Mouse (Mus musculus) heart, embryonic 11.5 days (tissue): ENCODE measurements around the gene Cryz. TPM values are rescaled to one million over a fixed set of nuclear protein-coding genes. Genes with fewer than 3 reads are reported as not detected.

ENCODE experiments used
- ATAC-seq: fragments of 200-750 bp; cut with Nextera tagmentation; replicated peaks from 2 replicates; pipeline ENCODE4 v1.8.0; 2017; ENCODE audit warnings: moderate library complexity; ENCODE audit not compliant: insufficient number of reproducible peaks, low FRiP score, low TSS enrichment
- H3K27ac ChIP-seq: fragments of 300-500 bp; sonication (generic); 2 replicates; pipeline ENCODE4 v1.5.1; 2014; ENCODE audit warnings: mild to moderate bottlenecking, low read depth, low read length
- H3K27me3 ChIP-seq: fragments of 300-500 bp; sonication (generic); 2 replicates; pipeline ENCODE4 v1.6.1; 2014; ENCODE audit warnings: mild to moderate bottlenecking, low read length, mixed read lengths; ENCODE audit not compliant: control insufficient read depth, insufficient read depth
- H3K36me3 ChIP-seq: fragments of 300-500 bp; sonication (generic); 2 replicates; pipeline ENCODE4 v1.6.1; 2014; ENCODE audit warnings: mild to moderate bottlenecking, low read length, moderate library complexity, mixed read lengths; ENCODE audit not compliant: control insufficient read depth, insufficient read depth
- H3K4me1 ChIP-seq: fragments of 300-500 bp; sonication (generic); 2 replicates; pipeline ENCODE4 v1.6.1; 2014; ENCODE audit warnings: low read length; ENCODE audit not compliant: control insufficient read depth, insufficient read depth
- H3K4me2 ChIP-seq: fragments of 300-500 bp; sonication (generic); 2 replicates; pipeline ENCODE4 v1.6.1; 2014; ENCODE audit warnings: mild to moderate bottlenecking, moderate library complexity
- H3K4me3 ChIP-seq: fragments of 300-500 bp; sonication (generic); 2 replicates; pipeline ENCODE4 v1.5.1; 2014; ENCODE audit warnings: low read depth, low read length
- H3K9ac ChIP-seq: fragments of 300-500 bp; sonication (generic); 2 replicates; pipeline ENCODE4 v1.6.1; 2014; ENCODE audit warnings: mild to moderate bottlenecking, low read depth, low read length, moderate library complexity
- H3K9me3 ChIP-seq: fragments of 300-500 bp; sonication (generic); replicated peaks from 2 replicates; pipeline ENCODE4 v1.6.1; 2016; ENCODE audit warnings: low read length; ENCODE audit not compliant: control insufficient read depth
- WGBS: fragments of 180-500 bp; shearing (Covaris S2); extraction: QIAGEN DNeasy Blood & Tissue Kit; methylation state at CpG from one replicate; pipeline ENCODE4 v1.1.7; 2014; ENCODE audit not compliant: insufficient replicate concordance; 5-methylcytosine and 5-hydroxymethylcytosine counted together
- polyA plus RNA-seq: library from polyadenylated mRNA; unstranded; fragments of >200 nt; fragmentation: Nextera tagmentation; extraction: Ambion mirVana; gene quantifications from 2 replicates; pipeline ENCODE4 v1.2.1, GENCODE M21; 2014

Cryz gene
- polyA plus RNA-seq, 1 experiment from 2014 or later: 12.2 TPM

DNA sequence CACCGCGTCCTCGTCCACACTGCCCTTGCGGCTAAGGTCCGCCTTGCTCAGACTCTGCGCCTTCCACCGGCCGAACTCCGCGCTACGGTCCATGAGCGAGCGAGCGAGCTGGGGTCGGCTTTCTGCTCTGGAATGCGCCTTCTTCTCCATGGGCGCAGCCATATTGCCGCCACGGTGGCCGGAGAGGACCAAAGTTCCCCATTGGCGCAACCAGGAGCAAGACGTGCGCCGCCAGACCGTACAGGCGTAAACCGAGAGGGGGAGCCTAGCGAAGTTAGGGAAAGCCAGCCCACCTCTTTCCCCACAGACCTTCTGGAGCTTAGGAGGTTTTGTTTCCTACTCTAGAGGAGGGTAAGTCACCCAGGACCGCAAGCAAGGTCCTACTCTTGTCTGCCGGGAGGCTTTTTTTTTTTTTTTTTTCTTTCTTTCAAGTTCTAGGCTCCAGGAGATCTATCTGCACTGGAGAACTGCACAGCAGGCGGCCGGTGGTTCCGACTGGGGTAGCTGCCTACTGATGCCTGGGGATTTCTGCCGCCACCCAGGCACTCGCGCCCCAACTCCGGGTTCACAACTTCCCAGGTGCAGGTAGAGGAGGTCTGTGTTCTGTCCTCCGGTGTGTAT lies 533 bp downstream of the Cryz start, which contains the start of gene Tyw3:
Tyw3 (minus strand) TSS at position 171 of the 621 bp plus-strand sequence.
- ATAC-seq: peak; percentile 96
- Histone ChIP-seq H3K9ac (peak within 1 kb of the TSS; percentile 87), H3K4me1 (peaks cover 3% of the 10 kb centered on the region; the same call in 1 of the 2 replicates), H3K4me2 (peak within 1 kb of the TSS; percentile 78), H3K4me3 (peak within 1 kb of the TSS; percentile 74), H3K9me3 (no peaks in the 10 kb centered on the region), H3K36me3 (peaks cover 2% of the 10 kb centered on the region; the same call in 1 of the 2 replicates), H3K27me3 (no peaks in the 10 kb centered on the region), H3K27ac (peak within 1 kb of the TSS; percentile 93)
- under 1% methylated on average over 38 of the region's 38 CpGs for WGBS

DNA sequence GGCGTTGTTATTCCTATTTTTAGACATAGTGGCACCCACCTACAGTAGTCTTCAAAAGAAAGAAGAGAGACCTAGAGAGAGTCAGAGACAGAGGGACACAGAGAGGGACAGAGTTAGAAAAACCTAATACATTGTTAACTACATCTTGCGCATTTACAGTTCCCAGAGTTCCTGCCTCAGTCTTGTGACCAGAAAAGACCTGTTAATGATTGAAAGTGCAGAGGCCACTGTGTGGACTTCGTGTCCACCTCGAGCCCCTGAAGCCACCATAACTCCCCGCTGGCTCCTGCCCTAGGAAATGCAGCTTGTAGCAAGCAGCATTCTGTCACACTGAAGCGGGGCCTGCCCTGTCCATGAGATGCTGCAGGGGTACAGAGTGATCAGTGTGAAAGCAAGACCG lies 1.1 kb downstream of the Cryz start:
- Histone ChIP-seq H3K9me3 (no peaks in the 10 kb centered on the region), H3K4me1 (peaks cover 3% of the 10 kb centered on the region; the same call in 1 of the 2 replicates), H3K36me3 (no peaks in the 10 kb centered on the region), H3K27ac (peak overlapping the region; percentile 93; the same call in 1 of the 2 replicates), H3K9ac (peak overlapping the region; percentile 87), H3K27me3 (no peaks in the 10 kb centered on the region), H3K4me2 (peak overlapping the region; percentile 78), H3K4me3 (peak overlapping the region; percentile 74)
- ATAC-seq: 0 out of 2 replicates have a peak, but pooled peaks have one; percentile 8
- WGBS: 38% methylated on average over 7 of the region's 7 CpGs

DNA sequence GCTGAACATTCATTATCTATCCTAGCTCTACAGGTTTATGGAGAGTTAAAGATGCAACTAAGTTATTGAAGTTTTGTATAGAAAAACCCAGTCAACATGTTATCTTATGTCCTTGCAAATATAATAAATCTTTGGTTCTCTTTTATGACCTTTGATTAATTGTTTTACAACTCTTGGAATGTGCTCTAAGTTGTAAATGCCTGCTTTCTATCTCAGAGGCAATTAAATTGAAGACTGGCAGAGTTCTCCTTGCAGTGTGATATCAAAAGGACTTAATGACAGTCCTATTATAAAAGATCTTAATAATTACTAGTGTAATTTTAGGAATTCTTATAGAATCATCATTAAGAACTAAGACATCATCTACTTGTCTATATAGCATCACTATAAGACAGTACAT lies 5.6 kb downstream of the Cryz start:
- no peaks in the 10 kb centered on the region for H3K9me3 ChIP-seq
- peaks cover 3% of the 10 kb centered on the region; the same call in 1 of the 2 replicates for H3K36me3 ChIP-seq
- no peak overlapping the region for H3K4me2 ChIP-seq
- H3K27me3 ChIP-seq: no peaks in the 10 kb centered on the region
- 0 out of 2 replicates have a peak, but pooled peaks cover 3% of the 10 kb centered on the region for H3K4me1 ChIP-seq
- no peak for ATAC-seq
- no peak overlapping the region for H3K27ac ChIP-seq
- H3K4me3 ChIP-seq: no peak overlapping the region
- H3K9ac ChIP-seq: no peak overlapping the region

DNA sequence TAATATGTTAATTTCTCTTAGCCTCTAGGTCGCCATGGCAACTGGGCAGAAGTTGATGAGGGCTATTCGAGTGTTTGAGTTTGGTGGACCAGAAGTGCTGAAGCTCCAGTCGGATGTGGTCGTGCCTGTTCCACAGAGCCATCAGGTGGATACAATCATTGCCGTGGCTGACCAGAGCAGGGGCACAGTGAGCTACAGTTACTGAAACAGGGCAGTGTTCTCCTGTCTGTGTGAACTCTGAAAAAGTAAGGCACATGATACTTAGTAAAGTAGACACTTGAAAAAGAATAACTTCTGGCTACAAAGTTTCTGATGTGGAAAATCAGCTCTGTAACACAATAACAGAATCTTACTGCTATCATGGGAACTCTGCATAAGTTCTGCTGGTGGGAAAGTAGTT lies 8.4 kb downstream of the Cryz start:
- no peaks in the 10 kb centered on the region for H3K27me3 ChIP-seq
- ATAC-seq: no peak
- WGBS: 81% methylated on average over 5 of the region's 5 CpGs
- H3K9me3 ChIP-seq: no peaks in the 10 kb centered on the region
- peaks cover 3% of the 10 kb centered on the region; the same call in 1 of the 2 replicates for H3K36me3 ChIP-seq
- no peak overlapping the region for H3K9ac ChIP-seq
- H3K4me1 ChIP-seq: no peaks in the 10 kb centered on the region
- H3K27ac ChIP-seq: no peak overlapping the region
- H3K4me2 ChIP-seq: no peak overlapping the region
- no peak overlapping the region for H3K4me3 ChIP-seq

DNA sequence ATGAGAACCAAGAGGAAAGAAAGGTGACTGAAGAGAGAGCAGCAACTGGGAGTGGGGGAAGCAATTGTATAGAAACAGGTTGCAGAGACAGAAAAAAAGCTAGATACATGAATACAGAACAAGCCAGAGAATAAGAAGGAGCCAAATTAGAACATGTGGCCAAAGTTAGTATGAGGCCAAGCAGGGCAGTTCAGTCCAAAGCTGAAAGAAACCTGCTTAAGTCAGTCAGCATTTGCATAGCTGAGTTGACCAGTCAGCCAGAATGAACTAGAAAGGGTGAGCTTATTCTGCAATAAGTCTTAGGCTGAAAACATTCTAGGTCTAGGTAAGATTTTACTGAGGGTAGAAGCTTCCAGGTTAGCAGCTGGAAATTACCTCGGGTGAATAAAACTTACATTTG lies 11.4 kb downstream of the Cryz start:
- no peaks in the 10 kb centered on the region for H3K4me1 ChIP-seq
- H3K4me2 ChIP-seq: no peak overlapping the region
- ATAC-seq: no peak
- WGBS: 69% methylated on average over 1 of the region's 1 CpGs
- H3K27me3 ChIP-seq: no peaks in the 10 kb centered on the region
- no peak overlapping the region for H3K9ac ChIP-seq
- H3K9me3 ChIP-seq: no peaks in the 10 kb centered on the region
- H3K36me3 ChIP-seq: peaks cover 3% of the 10 kb centered on the region; the same call in 1 of the 2 replicates
- H3K27ac ChIP-seq: no peak overlapping the region
- H3K4me3 ChIP-seq: no peak overlapping the region

DNA sequence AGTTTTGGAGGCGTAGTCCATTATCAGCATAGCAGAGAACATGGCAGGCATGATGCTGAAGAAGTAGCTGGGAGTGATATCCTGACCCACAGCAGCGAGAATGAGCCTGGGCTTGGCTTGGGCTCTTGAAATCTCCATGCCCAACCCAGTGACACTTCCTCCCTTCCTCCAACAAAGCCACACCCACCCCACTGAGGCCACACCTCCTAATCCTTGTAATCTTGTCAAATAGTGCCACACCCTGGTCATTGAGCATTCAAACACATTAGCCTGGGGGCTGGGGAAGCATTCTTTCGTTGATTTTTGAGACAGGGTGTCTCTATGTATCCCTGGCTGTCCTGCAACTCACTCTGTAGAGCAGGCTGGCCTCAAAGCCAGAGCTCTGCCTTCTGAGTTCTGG lies 15.4 kb downstream of the Cryz start:
- no peaks in the 10 kb centered on the region for H3K4me1 ChIP-seq
- 81% methylated on average over 3 of the region's 3 CpGs for WGBS
- no peak overlapping the region for H3K9ac ChIP-seq
- H3K4me3 ChIP-seq: no peak overlapping the region
- no peak overlapping the region for H3K4me2 ChIP-seq
- no peaks in the 10 kb centered on the region for H3K36me3 ChIP-seq
- no peaks in the 10 kb centered on the region for H3K27me3 ChIP-seq
- no peak for ATAC-seq
- H3K27ac ChIP-seq: no peak overlapping the region
- H3K9me3 ChIP-seq: no peaks in the 10 kb centered on the region

DNA sequence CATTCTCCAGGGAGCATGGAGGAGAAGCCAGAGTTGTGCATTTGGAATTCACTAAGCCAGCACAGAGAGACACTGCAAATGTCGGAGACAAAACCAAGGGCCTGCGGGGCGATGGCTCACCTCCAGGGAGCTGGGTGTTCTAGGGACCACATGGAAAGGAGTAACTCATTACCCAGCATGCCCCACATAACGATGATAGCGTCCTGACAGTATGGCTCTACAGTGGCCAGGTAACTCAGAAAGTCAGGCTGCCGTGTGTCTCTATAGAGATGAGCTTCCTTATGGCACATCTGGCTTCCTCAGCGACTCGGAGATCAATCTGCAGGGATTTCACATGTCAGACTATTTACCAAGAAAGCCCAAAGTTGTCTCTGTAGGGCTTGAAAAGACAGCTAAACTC lies 18.3 kb downstream of the Cryz start:
- H3K9ac ChIP-seq: no peak overlapping the region
- no peak overlapping the region for H3K4me2 ChIP-seq
- H3K36me3 ChIP-seq: no peaks in the 10 kb centered on the region
- ATAC-seq: no peak
- no peaks in the 10 kb centered on the region for H3K27me3 ChIP-seq
- no peaks in the 10 kb centered on the region for H3K4me1 ChIP-seq
- 85% methylated on average over 8 of the region's 8 CpGs for WGBS
- no peak overlapping the region for H3K4me3 ChIP-seq
- H3K27ac ChIP-seq: no peak overlapping the region
- H3K9me3 ChIP-seq: no peaks in the 10 kb centered on the region

DNA sequence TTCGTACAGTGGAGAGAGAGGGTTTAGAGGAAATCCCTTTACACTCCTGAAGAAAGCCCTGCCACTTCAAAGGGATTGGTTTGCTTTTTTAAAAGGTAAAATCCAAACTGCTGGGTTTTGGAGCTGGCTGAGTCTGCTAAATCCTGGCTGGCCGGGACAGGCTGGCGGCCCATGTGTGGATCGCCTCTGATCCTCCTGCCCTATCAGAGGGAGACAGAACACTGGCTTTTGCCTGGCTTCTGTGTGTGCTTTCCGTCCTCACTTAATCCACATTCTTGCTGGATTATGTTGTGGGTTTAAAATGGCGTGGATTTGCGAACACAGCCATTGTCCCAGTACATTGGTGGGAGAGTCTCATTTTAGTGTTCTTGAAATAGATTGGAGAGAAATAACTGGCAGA lies 18.8 kb downstream of the Cryz start:
- Histone ChIP-seq H3K4me1 (no peaks in the 10 kb centered on the region), H3K4me3 (no peak overlapping the region), H3K27me3 (no peaks in the 10 kb centered on the region), H3K9me3 (no peaks in the 10 kb centered on the region), H3K36me3 (no peaks in the 10 kb centered on the region), H3K4me2 (no peak overlapping the region), H3K9ac (no peak overlapping the region), H3K27ac (no peak overlapping the region)
- whole genome bisulfite sequencing: 87% methylated on average over 7 of the region's 7 CpGs
- ATAC-seq: no peak

DNA sequence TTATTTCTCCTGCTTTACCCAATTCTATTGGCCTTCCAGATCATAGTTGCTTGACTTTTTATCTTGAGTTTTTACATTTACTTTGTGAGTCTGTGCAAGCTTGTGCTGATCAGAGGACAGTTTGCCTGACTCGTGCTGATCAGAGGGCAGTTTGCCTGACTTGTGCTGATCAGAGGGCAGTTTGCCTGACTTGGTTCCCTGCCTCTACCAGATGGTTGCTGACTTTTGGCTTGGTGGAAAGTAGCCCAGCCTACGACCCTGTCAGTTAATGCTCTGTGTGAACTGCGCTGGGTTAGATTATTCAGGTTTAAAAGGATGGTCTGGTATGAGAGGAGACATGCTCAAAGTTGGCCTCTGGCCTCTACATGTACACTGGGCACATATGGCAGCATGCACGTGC lies 19.6 kb downstream of the Cryz start:
- no peak overlapping the region for H3K4me2 ChIP-seq
- WGBS: 82% methylated on average over 4 of the region's 4 CpGs
- H3K4me1 ChIP-seq: no peaks in the 10 kb centered on the region
- no peaks in the 10 kb centered on the region for H3K9me3 ChIP-seq
- H3K27me3 ChIP-seq: no peaks in the 10 kb centered on the region
- ATAC-seq: no peak
- H3K9ac ChIP-seq: no peak overlapping the region
- H3K27ac ChIP-seq: no peak overlapping the region
- no peaks in the 10 kb centered on the region for H3K36me3 ChIP-seq
- no peak overlapping the region for H3K4me3 ChIP-seq
